Mouse (Mus musculus) liver, adult 10 weeks (tissue): ENCODE results near the gene Retnlg. TPM values are rescaled to one million over a fixed set of nuclear protein-coding genes. Genes with fewer than 3 reads are reported as not detected.

ENCODE experiments used
- polyA plus RNA-seq: library from polyadenylated mRNA; stranded (reverse); fragments of 350-450 nt; fragmentation: Illumina TruSeq; extraction: RNeasy Lipid Tissue Mini Kit (QIAGEN cat#74804); gene quantifications from one replicate; pipeline ENCODE4 v1.2.3, GENCODE M21; 2014; ENCODE audit warnings: low read depth, low replicate concordance

Retnlg gene
- polyA plus RNA-seq: not detected

GRCm38 (mm10) chr16:48872321-48872720 is at the start of gene Retnlg:
TSS of gene Retnlg (plus strand) at chr16:48872621.

GRCm38 (mm10) chr16:48842266-48842665 is 30.2 kb upstream of the Retnlg start, which contains the start of gene Retnla:
TSS of gene Retnla (plus strand) at chr16:48842551.

Other genes starting within 250 kb of the Retnlg start
- gene Trat1, start 100.6 kb upstream of the Retnlg start, polyA plus RNA-seq: not detected
- gene Retnlb, start 55.8 kb upstream of the Retnlg start, polyA plus RNA-seq: not detected
- 1.1 TPM for gene Retnla, start 30.1 kb upstream of the Retnlg start, polyA plus RNA-seq
- gene Dzip3, start 121.5 kb downstream of the Retnlg start, polyA plus RNA-seq: 3.5 TPM
- 1.9 TPM for gene Cip2a, start 121.6 kb downstream of the Retnlg start, polyA plus RNA-seq
- not detected for gene Myh15, start 184.9 kb downstream of the Retnlg start, polyA plus RNA-seq